Mouse (Mus musculus) midbrain, embryonic 14.5 days (tissue): ENCODE results near the gene Slc16a6. TPM values are rescaled to one million over a fixed set of nuclear protein-coding genes. Genes with fewer than 3 reads are reported as not detected.

Experiments used
- ATAC-seq: fragments of 200-750 bp; cut with Nextera tagmentation; 2 replicates; pipeline ENCODE4 v1.8.0; 2017; ENCODE audit warnings: moderate number of reproducible peaks, moderate library complexity; ENCODE audit not compliant: low FRiP score, low TSS enrichment
- DNase-seq: peaks from one replicate; pipeline ENCODE4 v3.0.0-alpha.2; 2015
- H3K27ac ChIP-seq: fragments of 300-500 bp; sonication (generic); replicated peaks from 2 replicates; pipeline ENCODE4 v1.5.1; 2014; ENCODE audit warnings: mild to moderate bottlenecking, low read depth, low read length, moderate library complexity
- H3K27me3 ChIP-seq: fragments of 300-500 bp; sonication (generic); 2 replicates; pipeline ENCODE4 v1.6.1; 2014; ENCODE audit warnings: low read length, control low read depth, mixed read lengths; ENCODE audit not compliant: control insufficient read depth, insufficient read depth
- H3K36me3 ChIP-seq: fragments of 300-500 bp; sonication (generic); 2 replicates; pipeline ENCODE4 v1.6.1; 2014; ENCODE audit warnings: low read length, control low read depth; ENCODE audit not compliant: control insufficient read depth, insufficient read depth
- H3K4me1 ChIP-seq: fragments of 300-500 bp; sonication (generic); 2 replicates; pipeline ENCODE4 v1.6.1; 2014; ENCODE audit warnings: mild to moderate bottlenecking, antibody characterized with exemption, low read length, control low read depth; ENCODE audit not compliant: control insufficient read depth, insufficient read depth
- H3K4me2 ChIP-seq: fragments of 300-500 bp; sonication (generic); 2 replicates; pipeline ENCODE4 v1.6.1; 2014; ENCODE audit warnings: mild to moderate bottlenecking, low read length, moderate library complexity
- H3K4me3 ChIP-seq: fragments of 300-500 bp; sonication (generic); replicated peaks from 2 replicates; pipeline ENCODE4 v1.5.1; 2014; ENCODE audit warnings: low read depth, low read length
- H3K9ac ChIP-seq: fragments of 300-500 bp; sonication (generic); replicated peaks from 2 replicates; pipeline ENCODE4 v1.6.1; 2014; ENCODE audit warnings: mild to moderate bottlenecking, low read length, moderate library complexity
- H3K9me3 ChIP-seq: fragments of 300-500 bp; sonication (generic); 2 replicates; pipeline ENCODE4 v1.6.1; 2016; ENCODE audit warnings: low read length, control low read depth, mixed read lengths; ENCODE audit not compliant: control insufficient read depth
- WGBS: fragments of 180-500 bp; shearing (Covaris S2); extraction: QIAGEN DNeasy Blood & Tissue Kit; methylation state at CpG from one replicate; pipeline ENCODE4 v1.1.7; 2014; 5-methylcytosine and 5-hydroxymethylcytosine counted together
- polyA plus RNA-seq: library from polyadenylated mRNA; unstranded; fragments of >200 nt; fragmentation: Nextera tagmentation; extraction: Ambion mirVana; gene quantifications from 2 replicates; pipeline ENCODE4 v1.2.1, GENCODE M21; 2014

Slc16a6 gene
- polyA plus RNA-seq, 1 experiment from 2014 or later: 3.1 TPM

- peak; percentile 49 for DNase-seq
- no peak for ATAC-seq
These were observed 28.8 kb downstream of the Slc16a6 start for GRCm38 (mm10) chr11:109444600-109444999.

GRCm38 (mm10) chr11:109443468-109444263 lies 29.7 kb downstream of the Slc16a6 start:
- Histone ChIP-seq H3K9me3 (no peaks in the 10 kb centered on the region), H3K4me2 (no peak overlapping the region), H3K27me3 (no peaks in the 10 kb centered on the region), H3K36me3 (no peaks in the 10 kb centered on the region), H3K9ac (no peak overlapping the region), H3K27ac (no peak overlapping the region), H3K4me1 (peaks cover 9% of the 10 kb centered on the region), H3K4me3 (no peak overlapping the region)
- ATAC-seq: no peak
- WGBS: 90% methylated on average over 8 of the region's 8 CpGs
- no peak for DNase-seq

More at GRCm38 (mm10) chr11:109444600-109444999, 28.8 kb downstream of the Slc16a6 start:
- H3K4me2 ChIP-seq: no peak overlapping the region
- H3K9me3 ChIP-seq: no peaks in the 10 kb centered on the region
- no peaks in the 10 kb centered on the region for H3K27me3 ChIP-seq
- no peak overlapping the region for H3K9ac ChIP-seq
- H3K4me3 ChIP-seq: no peak overlapping the region
- H3K27ac ChIP-seq: no peak overlapping the region
- peaks cover 8% of the 10 kb centered on the region for H3K4me1 ChIP-seq
- WGBS: 49% methylated on average over 7 of the region's 7 CpGs
- H3K36me3 ChIP-seq: no peaks in the 10 kb centered on the region

GRCm38 (mm10) chr11:109442166-109442730 lies 31.1 kb downstream of the Slc16a6 start:
- 53% methylated on average over 5 of the region's 5 CpGs for WGBS
- Histone ChIP-seq H3K36me3 (peaks cover 11% of the 10 kb centered on the region), H3K27ac (no peak overlapping the region), H3K27me3 (no peaks in the 10 kb centered on the region), H3K9ac (no peak overlapping the region), H3K9me3 (no peaks in the 10 kb centered on the region), H3K4me3 (no peak overlapping the region), H3K4me2 (no peak overlapping the region), H3K4me1 (peaks cover 9% of the 10 kb centered on the region)
- ATAC-seq (no peak), DNase-seq (no peak)

GRCm38 (mm10) chr11:109441119-109441518 lies 32.3 kb downstream of the Slc16a6 start:
- 61% methylated on average over 3 of the region's 3 CpGs for WGBS
- Histone ChIP-seq H3K36me3 (peaks cover 21% of the 10 kb centered on the region), H3K9me3 (no peaks in the 10 kb centered on the region), H3K4me1 (peaks cover 9% of the 10 kb centered on the region), H3K4me3 (no peak overlapping the region), H3K4me2 (no peak overlapping the region), H3K27ac (no peak overlapping the region), H3K9ac (no peak overlapping the region), H3K27me3 (no peaks in the 10 kb centered on the region)
- ATAC-seq: no peak
- DNase-seq: peak; percentile 55

GRCm38 (mm10) chr11:109440641-109441040 lies 32.8 kb downstream of the Slc16a6 start:
- WGBS: 63% methylated on average over 4 of the region's 4 CpGs
- Histone ChIP-seq H3K27me3 (no peaks in the 10 kb centered on the region), H3K9ac (no peak overlapping the region)

GRCm38 (mm10) chr11:109439829-109440340 lies 33.5 kb downstream of the Slc16a6 start:
- no peaks in the 10 kb centered on the region for H3K27me3 ChIP-seq
- WGBS: 2% methylated on average over 32 of the region's 32 CpGs
- peak overlapping the region; percentile 54 for H3K9ac ChIP-seq
- H3K27ac ChIP-seq: 0 out of 2 replicates have a peak overlapping the region, but pooled peaks have one; percentile 26
- H3K4me1 ChIP-seq: peaks cover 9% of the 10 kb centered on the region
- H3K4me2 ChIP-seq: peak overlapping the region; percentile 74
- peaks cover 34% of the 10 kb centered on the region for H3K36me3 ChIP-seq
- peak overlapping the region; percentile 37 for H3K4me3 ChIP-seq
- DNase-seq (peak; percentile 78), ATAC-seq (0 out of 2 replicates have a peak, but pooled peaks have one; percentile 27)
- no peaks in the 10 kb centered on the region for H3K9me3 ChIP-seq

More at GRCm38 (mm10) chr11:109440641-109441040, 32.8 kb downstream of the Slc16a6 start:
- peaks cover 26% of the 10 kb centered on the region for H3K36me3 ChIP-seq
- H3K4me1 ChIP-seq: peaks cover 9% of the 10 kb centered on the region
- ATAC-seq: no peak
- no peaks in the 10 kb centered on the region for H3K9me3 ChIP-seq
- no peak overlapping the region for H3K4me3 ChIP-seq
- H3K4me2 ChIP-seq: peak overlapping the region; percentile 74; the same call in 1 of the 2 replicates
- DNase-seq: no peak
- H3K27ac ChIP-seq: no peak overlapping the region

GRCm38 (mm10) chr11:109439209-109439608 lies 34.2 kb downstream of the Slc16a6 start:
- Histone ChIP-seq H3K9me3 (no peaks in the 10 kb centered on the region), H3K4me3 (no peak overlapping the region), H3K9ac (peak overlapping the region; percentile 54; the same call in 1 of the 2 replicates), H3K27me3 (no peaks in the 10 kb centered on the region), H3K4me2 (peak overlapping the region; percentile 74), H3K4me1 (peaks cover 9% of the 10 kb centered on the region), H3K27ac (no peak overlapping the region), H3K36me3 (peaks cover 41% of the 10 kb centered on the region)
- ATAC-seq (no peak; the same call in 1 of the 2 replicates), DNase-seq (peak; percentile 32)
- WGBS: 19% methylated on average over 5 of the region's 5 CpGs

GRCm38 (mm10) chr11:109436889-109437288 lies 36.5 kb downstream of the Slc16a6 start:
- DNase-seq (no peak), ATAC-seq (no peak)
- no peaks in the 10 kb centered on the region for H3K27me3 ChIP-seq
- peaks cover 9% of the 10 kb centered on the region for H3K4me1 ChIP-seq
- peaks cover 54% of the 10 kb centered on the region for H3K36me3 ChIP-seq
- no peak overlapping the region for H3K4me2 ChIP-seq
- H3K4me3 ChIP-seq: no peak overlapping the region
- 78% methylated on average over 7 of the region's 8 CpGs for WGBS
- no peak overlapping the region for H3K27ac ChIP-seq
- no peak overlapping the region for H3K9ac ChIP-seq
- no peaks in the 10 kb centered on the region for H3K9me3 ChIP-seq
